Mouse (Mus musculus): ENCODE measurements around the gene Zc3h7b. TPM values are rescaled to one million over a fixed set of nuclear protein-coding genes. Genes with fewer than 3 reads are reported as not detected.

Zc3h7b gene
- total and polyA plus RNA-seq, 2 experiments from 2014 or later, result 34.5 to 148 TPM

GRCm38 (mm10) chr15:81765651-81766050 lies 20.8 kb downstream of the Zc3h7b start:
- Histone ChIP-seq H3K27me3 (ENCODE audit: insufficient read depth, low read length) (no peaks in the 10 kb centered on the region), H3K9ac (replicated peaks; ENCODE audit: low read length) (no peak overlapping the region), H3K4me1 (ENCODE audit: insufficient read depth, low read length) (no peaks in the 10 kb centered on the region), H3K4me2 (ENCODE audit: low read depth, low read length) (no peak overlapping the region), H3K36me3 (ENCODE audit: insufficient read depth, low read length) (peaks cover 12% of the 10 kb centered on the region; the same call in 1 of the 2 replicates), H3K4me3 (ENCODE audit: low read length) (no peak overlapping the region), H3K9me3 (ENCODE audit: low read length) (no peaks in the 10 kb centered on the region), H3K27ac (no peak overlapping the region)
- DNase-seq (ENCODE audit: low spot score) (no peak), ATAC-seq (no peak)
- no peak for TF ChIP-seq CTCF (IDR thresholded peaks at IDR 0.05; ENCODE audit: low read depth)
- WGBS, result 87% methylated on average over 9 of the region's 9 CpGs

- Histone ChIP-seq H3K4me1 (ENCODE audit: insufficient read depth, low read length) (no peaks in the 10 kb centered on the region), H3K27me3 (ENCODE audit: insufficient read depth, low read length) (no peaks in the 10 kb centered on the region), H3K9ac (replicated peaks; ENCODE audit: low read length) (no peak overlapping the region), H3K4me3 (ENCODE audit: low read length) (no peak overlapping the region), H3K27ac (no peak overlapping the region), H3K36me3 (ENCODE audit: insufficient read depth, low read length) (peaks cover 14% of the 10 kb centered on the region), H3K9me3 (ENCODE audit: low read length) (no peaks in the 10 kb centered on the region), H3K4me2 (ENCODE audit: low read depth, low read length) (no peak overlapping the region)
- ATAC-seq (no peak), DNase-seq (ENCODE audit: low spot score) (no peak)
- no peak for TF ChIP-seq CTCF (IDR thresholded peaks at IDR 0.05; ENCODE audit: low read depth)
- 86% methylated on average over 5 of the region's 5 CpGs for WGBS
These were observed 21.6 kb downstream of the Zc3h7b start for GRCm38 (mm10) chr15:81766439-81766838.

DNA sequence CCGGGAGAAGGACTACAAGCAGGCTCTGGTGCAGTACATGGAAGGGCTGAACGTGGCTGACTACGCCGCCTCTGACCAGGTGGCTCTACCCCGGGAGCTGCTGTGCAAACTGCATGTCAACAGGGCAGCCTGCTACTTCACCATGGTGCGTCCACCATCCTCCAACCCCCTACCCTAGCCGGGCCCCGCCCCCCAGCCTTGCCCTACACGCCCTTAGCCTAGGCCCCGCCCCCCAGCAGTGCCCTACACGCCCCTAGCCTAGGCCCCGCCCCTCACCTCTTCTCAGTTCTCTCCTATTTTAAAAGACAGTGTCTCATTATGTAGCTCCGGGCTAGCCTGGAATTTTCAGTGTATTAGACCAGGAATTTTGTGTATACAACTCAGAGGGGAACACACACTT lies 24.2 kb downstream of the Zc3h7b start:
- Histone ChIP-seq H3K4me1 (ENCODE audit: insufficient read depth, low read length) (no peaks in the 10 kb centered on the region), H3K36me3 (ENCODE audit: insufficient read depth, low read length) (peaks cover 37% of the 10 kb centered on the region), H3K9ac (replicated peaks; ENCODE audit: low read length) (no peak overlapping the region), H3K4me3 (ENCODE audit: low read length) (no peak overlapping the region), H3K27me3 (ENCODE audit: insufficient read depth, low read length) (no peaks in the 10 kb centered on the region), H3K27ac (no peak overlapping the region), H3K4me2 (ENCODE audit: low read depth, low read length) (no peak overlapping the region), H3K9me3 (ENCODE audit: low read length) (no peaks in the 10 kb centered on the region)
- whole genome bisulfite sequencing, result 60% methylated on average over 13 of the region's 13 CpGs
- DNase-seq (ENCODE audit: low spot score) (no peak), ATAC-seq (no peak)
- TF ChIP-seq CTCF (IDR thresholded peaks at IDR 0.05; ENCODE audit: low read depth), result no peak

- Histone ChIP-seq H3K9ac (replicated peaks; ENCODE audit: low read length) (no peak overlapping the region), H3K9me3 (ENCODE audit: low read length) (no peaks in the 10 kb centered on the region), H3K4me1 (ENCODE audit: insufficient read depth, low read length) (no peaks in the 10 kb centered on the region), H3K4me3 (ENCODE audit: low read length) (no peak overlapping the region), H3K27me3 (ENCODE audit: insufficient read depth, low read length) (no peaks in the 10 kb centered on the region), H3K36me3 (ENCODE audit: insufficient read depth, low read length) (peaks cover 65% of the 10 kb centered on the region), H3K4me2 (ENCODE audit: low read depth, low read length) (no peak overlapping the region), H3K27ac (no peak overlapping the region)
- 84% methylated on average over 20 of the region's 20 CpGs for WGBS
- DNase-seq (ENCODE audit: low spot score) (no peak), ATAC-seq (no peak)
- TF ChIP-seq CTCF (IDR thresholded peaks at IDR 0.05; ENCODE audit: low read depth), result no peak
These were observed 27.7 kb downstream of the Zc3h7b start for GRCm38 (mm10) chr15:81772431-81773120.

DNA sequence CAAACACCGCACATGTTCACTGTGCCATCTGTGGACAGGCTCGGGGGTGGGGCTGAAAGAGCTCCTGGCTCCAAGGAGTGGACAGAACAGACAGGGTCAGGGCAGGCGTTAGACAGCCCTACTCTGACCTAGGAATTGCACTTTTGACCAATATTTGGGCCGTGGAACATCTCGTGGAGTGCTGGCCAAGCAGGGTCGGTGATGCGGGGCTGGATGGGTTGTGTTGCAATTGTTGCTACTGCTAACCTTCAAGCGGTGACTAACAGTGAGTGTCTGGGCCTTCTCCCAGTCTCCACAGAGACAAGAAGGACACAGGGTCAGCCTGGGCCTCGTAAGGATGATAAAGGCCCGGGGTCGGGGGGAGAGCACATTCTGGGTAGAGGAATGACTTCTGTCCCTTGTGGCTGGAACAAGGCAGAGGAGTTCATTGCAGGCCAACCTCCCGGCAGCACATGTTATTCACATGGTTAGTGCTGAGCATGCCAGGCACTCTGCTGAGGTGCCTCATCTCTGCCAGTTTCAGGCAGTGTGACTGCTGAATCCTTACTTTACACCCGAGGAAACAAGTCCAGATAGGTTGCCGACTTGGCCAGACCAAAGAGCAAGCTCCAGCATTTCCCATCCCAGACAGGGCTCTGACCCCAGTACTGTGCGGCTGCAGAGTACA lies 29.8 kb downstream of the Zc3h7b start:
- Histone ChIP-seq H3K4me3 (ENCODE audit: low read length) (no peak overlapping the region), H3K36me3 (ENCODE audit: insufficient read depth, low read length) (peaks cover 78% of the 10 kb centered on the region), H3K4me2 (ENCODE audit: low read depth, low read length) (no peak overlapping the region), H3K27ac (no peak overlapping the region), H3K4me1 (ENCODE audit: insufficient read depth, low read length) (no peaks in the 10 kb centered on the region), H3K9me3 (ENCODE audit: low read length) (no peaks in the 10 kb centered on the region), H3K9ac (replicated peaks; ENCODE audit: low read length) (no peak overlapping the region), H3K27me3 (ENCODE audit: insufficient read depth, low read length) (no peaks in the 10 kb centered on the region)
- ATAC-seq (no peak), DNase-seq (ENCODE audit: low spot score) (no peak)
- no peak for TF ChIP-seq CTCF (IDR thresholded peaks at IDR 0.05; ENCODE audit: low read depth)
- 88% methylated on average over 15 of the region's 15 CpGs for WGBS

DNA sequence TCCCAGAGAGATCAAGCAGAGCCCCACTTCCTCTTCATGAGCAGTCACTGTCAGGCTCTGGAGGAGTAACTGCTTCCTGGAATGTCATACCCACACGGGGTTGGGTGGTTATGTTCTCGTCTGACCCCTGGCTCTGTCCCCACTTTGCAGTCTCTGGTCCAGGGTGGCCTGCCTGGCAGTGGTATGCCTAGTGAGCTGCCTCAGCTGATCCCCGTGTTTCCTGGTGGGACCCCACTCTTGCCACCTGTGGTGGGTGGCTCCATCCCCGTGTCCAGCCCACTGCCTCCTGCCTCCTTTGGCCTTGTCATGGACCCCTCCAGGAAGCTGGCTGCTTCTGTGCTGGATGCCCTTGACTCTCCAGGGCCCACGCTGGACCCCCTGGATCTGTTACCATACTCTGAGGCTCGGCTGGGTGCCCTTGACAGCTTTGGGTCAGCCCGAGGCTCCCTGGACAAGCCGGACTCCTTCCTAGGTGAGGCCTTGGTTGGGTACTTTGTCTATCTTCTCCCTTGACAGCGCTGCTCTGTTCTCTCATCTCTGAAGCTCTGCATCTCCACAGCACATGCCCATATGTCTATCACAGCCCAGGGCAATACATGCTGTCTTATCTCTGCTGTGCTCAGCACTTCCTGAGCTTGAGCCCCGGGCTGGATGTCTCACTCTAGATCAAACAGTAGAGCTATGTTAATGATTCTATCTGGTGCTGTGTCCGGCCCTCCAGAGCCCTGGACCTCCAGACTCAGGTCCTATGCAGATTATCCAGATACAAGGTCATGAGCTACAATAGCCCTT lies 32.0 kb downstream of the Zc3h7b start:
- ATAC-seq, result no peak
- no peak for DNase-seq (ENCODE audit: low spot score)
- no peak overlapping the region for H3K9ac ChIP-seq (replicated peaks; ENCODE audit: low read length)
- no peak for TF ChIP-seq CTCF (IDR thresholded peaks at IDR 0.05; ENCODE audit: low read depth)
- H3K4me2 ChIP-seq (ENCODE audit: low read depth, low read length), result no peak overlapping the region
- WGBS, result 87% methylated on average over 11 of the region's 11 CpGs
- no peaks in the 10 kb centered on the region for H3K9me3 ChIP-seq (ENCODE audit: low read length)
- no peaks in the 10 kb centered on the region for H3K4me1 ChIP-seq (ENCODE audit: insufficient read depth, low read length)
- H3K27me3 ChIP-seq (ENCODE audit: insufficient read depth, low read length), result no peaks in the 10 kb centered on the region
- H3K27ac ChIP-seq, result no peak overlapping the region
- H3K4me3 ChIP-seq (ENCODE audit: low read length), result no peak overlapping the region
- peaks cover 89% of the 10 kb centered on the region for H3K36me3 ChIP-seq (ENCODE audit: insufficient read depth, low read length)
